Mouse (Mus musculus): ENCODE results near the gene Nrip1. TPM values are rescaled to one million over a fixed set of nuclear protein-coding genes. Genes with fewer than 3 reads are reported as not detected.

Gene Nrip1
- total and polyA plus RNA-seq, 3 experiments, result not detected

GRCm38 (mm10) chr16:76238784-76239183, 134.8 kb downstream of the Nrip1 start:
- H3K4me3 ChIP-seq (replicated peaks in 1 of 3; ENCODE audit: low read depth in 2 of 3, low read length in 2 of 3, poor library complexity in 1 of 3), result no peak overlapping the region
- TF ChIP-seq CHD2 (IDR thresholded peaks at IDR 0.05; ENCODE audit: low read length) (no peak), SIN3A (IDR thresholded peaks at IDR 0.05; ENCODE audit: low read length) (no peak), MXI1 (IDR thresholded peaks at IDR 0.05; ENCODE audit: low read depth, low read length) (no peak), MAFK (IDR thresholded peaks at IDR 0.05; ENCODE audit: insufficient replicate concordance, low read length) (no peak), TCF12 (IDR thresholded peaks at IDR 0.05; ENCODE audit: low read depth, low read length) (no peak), KAT2A (IDR thresholded peaks at IDR 0.05; ENCODE audit: insufficient replicate concordance, low read length) (no peak), MEF2A (IDR thresholded peaks at IDR 0.05; ENCODE audit: borderline replicate concordance, low read depth, low read length) (no peak), POLR2A (IDR thresholded peaks at IDR 0.05; ENCODE audit: low read depth, low read length) (no peak), E2F4 (IDR thresholded peaks at IDR 0.05; ENCODE audit: insufficient replicate concordance, low read depth, low read length) (no peak)
- H3K79me2 ChIP-seq (replicated peaks; ENCODE audit: control insufficient read depth, extremely low read depth, insufficient read depth, poor library complexity, severe bottlenecking), result no peaks in the 10 kb centered on the region
- H3K27me3 ChIP-seq (replicated peaks), result no peaks in the 10 kb centered on the region
- H3K9ac ChIP-seq (ENCODE audit: insufficient read depth, low read depth), result no peak overlapping the region
- H3K4me2 ChIP-seq (ENCODE audit: insufficient read depth, low read depth, poor library complexity, severe bottlenecking), result no peak overlapping the region
- no peaks in the 10 kb centered on the region for H3K36me3 ChIP-seq (replicated peaks in 1 of 2; ENCODE audit: control insufficient read depth in 1 of 2, insufficient read depth in 1 of 2, low read length in 1 of 2)
- dilution Hi-C loops (cut with MboI; ENCODE audit: extremely low pct_ligation_motif_present, extremely low pct_unique_long_range_greater_than_20kb, low sequenced_read_pairs) (no loop called here), in situ Hi-C loops (cut with MboI; ENCODE audit: low pct_ligation_motif_present, low pct_unique_long_range_greater_than_20kb, low sequenced_read_pairs) (no loop called here)
- DNase-seq (ENCODE audit: extremely low read depth), result no peak
- H3K4me1 ChIP-seq (ENCODE audit: control insufficient read depth in 1 of 2, insufficient read depth in 2 of 2), result no peaks in the 10 kb centered on the region
- H3K9me3 ChIP-seq (replicated peaks; ENCODE audit: low read length), result peaks cover 64% of the 10 kb centered on the region
- H3K27ac ChIP-seq (ENCODE audit: insufficient read depth, low read depth), result no peak overlapping the region

Data from CH12.LX (cell line).